Mouse (Mus musculus): Measurements from ENCODE around the gene Tbc1d21. TPM values are rescaled to one million over a fixed set of nuclear protein-coding genes. Genes with fewer than 3 reads are reported as not detected.

Gene Tbc1d21
- polyA plus RNA-seq, 1 experiment = not detected

DNA sequence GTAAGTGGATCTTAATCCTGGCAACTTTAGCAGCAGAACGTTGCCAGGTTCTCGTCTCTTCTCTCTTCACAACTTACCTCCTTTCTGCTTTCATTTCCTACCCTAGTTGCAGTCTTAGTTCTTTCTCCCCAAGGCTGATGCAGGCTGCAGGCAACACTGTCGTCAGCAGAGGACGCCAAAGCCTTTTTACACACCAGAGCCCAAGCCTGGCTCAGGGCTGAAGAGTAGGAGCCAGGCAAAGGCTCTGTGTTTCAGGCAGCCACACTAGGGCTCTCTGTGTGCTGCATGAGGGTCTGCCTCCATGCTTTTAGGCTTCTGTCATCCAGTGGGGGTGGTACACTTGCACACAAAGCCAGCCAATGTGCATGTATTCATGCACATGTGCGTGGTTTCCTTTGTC, 40.0 kb downstream of the Tbc1d21 start:
- Histone ChIP-seq H3K36me3 (ENCODE audit: control insufficient read depth, insufficient read depth, low read length) (no peaks in the 10 kb centered on the region), H3K4me3 (ENCODE audit: control insufficient read depth, insufficient read depth, low read length) (no peak overlapping the region), H3K27me3 (ENCODE audit: control insufficient read depth, insufficient read depth, low read length) (no peaks in the 10 kb centered on the region), H3K27ac (ENCODE audit: control insufficient read depth, insufficient read depth, low read length) (no peak overlapping the region), H3K4me1 (replicated peaks; ENCODE audit: control insufficient read depth, insufficient read depth, low read length) (no peaks in the 10 kb centered on the region)
- TF ChIP-seq POLR2A (IDR thresholded peaks at IDR 0.05; ENCODE audit: control insufficient read depth, extremely low read depth, insufficient read depth, low read length, poor library complexity) (no peak), CTCF (IDR thresholded peaks at IDR 0.05; ENCODE audit: borderline replicate concordance, control insufficient read depth, extremely low read depth, insufficient read depth, low read length, poor library complexity) (no peak)
- no peak for DNase-seq
- WGBS = 23% methylated on average over 5 of the region's 5 CpGs

- TF ChIP-seq POLR2A (IDR thresholded peaks at IDR 0.05; ENCODE audit: control insufficient read depth, extremely low read depth, insufficient read depth, low read length, poor library complexity) = no peak
- TF ChIP-seq CTCF (IDR thresholded peaks at IDR 0.05; ENCODE audit: borderline replicate concordance, control insufficient read depth, extremely low read depth, insufficient read depth, low read length, poor library complexity) = no peak
- no peaks in the 10 kb centered on the region for H3K27me3 ChIP-seq (ENCODE audit: control insufficient read depth, insufficient read depth, low read length)
- no peaks in the 10 kb centered on the region for H3K4me1 ChIP-seq (replicated peaks; ENCODE audit: control insufficient read depth, insufficient read depth, low read length)
- H3K36me3 ChIP-seq (ENCODE audit: control insufficient read depth, insufficient read depth, low read length) = no peaks in the 10 kb centered on the region
- 55% methylated on average over 1 of the region's 1 CpGs for WGBS
- no peak overlapping the region for H3K27ac ChIP-seq (ENCODE audit: control insufficient read depth, insufficient read depth, low read length)
- no peak for DNase-seq
- no peak overlapping the region for H3K4me3 ChIP-seq (ENCODE audit: control insufficient read depth, insufficient read depth, low read length)
These were observed 42.9 kb downstream of the Tbc1d21 start for GRCm38 (mm10) chr9:58327382-58327781.

DNA sequence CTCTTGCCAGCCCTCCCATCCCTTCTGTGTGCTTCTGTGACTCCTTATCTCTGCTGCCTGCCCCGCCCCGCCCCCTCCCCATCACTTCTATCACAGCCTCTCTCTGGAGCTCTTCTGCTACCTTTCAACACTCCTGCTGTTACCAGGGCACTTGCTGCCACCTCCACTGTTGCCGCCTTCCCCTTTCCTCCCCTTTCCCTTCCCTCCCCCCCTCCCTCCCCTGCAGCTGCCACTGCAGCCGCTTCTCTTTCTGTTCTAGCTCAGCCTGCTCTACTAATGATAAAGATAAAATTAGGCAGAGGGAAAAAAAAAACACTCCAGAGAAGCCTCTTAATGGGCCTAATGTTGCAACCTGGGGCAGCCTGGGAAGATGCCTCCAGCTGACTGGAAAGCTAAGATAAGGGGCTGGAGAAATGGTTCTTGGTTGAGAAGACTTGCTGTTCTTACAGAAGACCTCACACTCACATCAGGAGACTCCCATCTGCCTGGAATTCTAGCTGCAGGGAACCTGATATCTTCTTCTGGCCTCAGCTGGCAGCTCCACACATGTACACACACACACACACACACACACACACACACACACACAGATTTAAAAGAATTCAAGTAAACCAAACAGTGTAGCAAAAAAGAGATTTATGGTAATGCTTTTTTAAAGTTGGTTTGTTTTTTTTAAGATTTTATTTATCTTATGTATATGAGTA, 43.6 kb downstream of the Tbc1d21 start:
- TF ChIP-seq CTCF (IDR thresholded peaks at IDR 0.05; ENCODE audit: borderline replicate concordance, control insufficient read depth, extremely low read depth, insufficient read depth, low read length, poor library complexity) (no peak), POLR2A (IDR thresholded peaks at IDR 0.05; ENCODE audit: control insufficient read depth, extremely low read depth, insufficient read depth, low read length, poor library complexity) (no peak)
- Histone ChIP-seq H3K4me1 (replicated peaks; ENCODE audit: control insufficient read depth, insufficient read depth, low read length) (no peaks in the 10 kb centered on the region), H3K4me3 (ENCODE audit: control insufficient read depth, insufficient read depth, low read length) (no peak overlapping the region), H3K27me3 (ENCODE audit: control insufficient read depth, insufficient read depth, low read length) (no peaks in the 10 kb centered on the region), H3K27ac (ENCODE audit: control insufficient read depth, insufficient read depth, low read length) (no peak overlapping the region), H3K36me3 (ENCODE audit: control insufficient read depth, insufficient read depth, low read length) (no peaks in the 10 kb centered on the region)
- WGBS = 29% methylated on average over 4 of the region's 4 CpGs
- DNase-seq = no peak

GRCm38 (mm10) chr9:58321681-58322080, 48.6 kb downstream of the Tbc1d21 start:
- Histone ChIP-seq H3K36me3 (ENCODE audit: control insufficient read depth, insufficient read depth, low read length) (no peaks in the 10 kb centered on the region), H3K27me3 (ENCODE audit: control insufficient read depth, insufficient read depth, low read length) (no peaks in the 10 kb centered on the region), H3K27ac (ENCODE audit: control insufficient read depth, insufficient read depth, low read length) (no peak overlapping the region), H3K4me1 (replicated peaks; ENCODE audit: control insufficient read depth, insufficient read depth, low read length) (no peaks in the 10 kb centered on the region), H3K4me3 (ENCODE audit: control insufficient read depth, insufficient read depth, low read length) (no peak overlapping the region)
- DNase-seq = no peak
- TF ChIP-seq POLR2A (IDR thresholded peaks at IDR 0.05; ENCODE audit: control insufficient read depth, extremely low read depth, insufficient read depth, low read length, poor library complexity) (no peak), CTCF (IDR thresholded peaks at IDR 0.05; ENCODE audit: borderline replicate concordance, control insufficient read depth, extremely low read depth, insufficient read depth, low read length, poor library complexity) (no peak)
- WGBS = 98% methylated on average over 3 of the region's 3 CpGs

- TF ChIP-seq CTCF (IDR thresholded peaks at IDR 0.05; ENCODE audit: borderline replicate concordance, control insufficient read depth, extremely low read depth, insufficient read depth, low read length, poor library complexity) (no peak), POLR2A (IDR thresholded peaks at IDR 0.05; ENCODE audit: control insufficient read depth, extremely low read depth, insufficient read depth, low read length, poor library complexity) (no peak)
- H3K4me3 ChIP-seq (ENCODE audit: control insufficient read depth, insufficient read depth, low read length) = no peak overlapping the region
- no peak for DNase-seq
- no peaks in the 10 kb centered on the region for H3K4me1 ChIP-seq (replicated peaks; ENCODE audit: control insufficient read depth, insufficient read depth, low read length)
- no peaks in the 10 kb centered on the region for H3K36me3 ChIP-seq (ENCODE audit: control insufficient read depth, insufficient read depth, low read length)
- H3K27me3 ChIP-seq (ENCODE audit: control insufficient read depth, insufficient read depth, low read length) = no peaks in the 10 kb centered on the region
- WGBS = 95% methylated on average over 3 of the region's 3 CpGs
- H3K27ac ChIP-seq (ENCODE audit: control insufficient read depth, insufficient read depth, low read length) = no peak overlapping the region
These were observed 51.9 kb downstream of the Tbc1d21 start for GRCm38 (mm10) chr9:58318317-58318716.

DNA sequence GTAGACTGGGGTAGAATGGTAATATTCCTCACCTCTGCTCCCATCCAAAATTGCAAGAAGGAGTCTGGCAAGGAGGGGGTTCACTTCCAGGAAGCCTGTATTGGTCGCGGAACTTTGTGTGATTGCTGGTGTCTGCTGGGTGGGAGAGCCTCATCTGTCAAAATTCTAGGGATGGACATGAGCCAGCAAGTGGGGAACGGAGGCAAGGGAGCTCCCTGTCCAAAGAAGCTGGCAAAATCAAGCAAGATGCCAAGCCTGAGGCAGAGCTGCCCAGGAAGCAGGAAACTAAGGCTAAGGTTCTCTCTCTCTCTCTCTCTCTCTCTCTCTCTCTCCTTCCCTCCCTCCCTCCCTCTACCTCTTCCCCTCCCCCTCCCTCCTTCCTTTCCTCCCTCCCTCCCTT, 52.9 kb downstream of the Tbc1d21 start:
- Histone ChIP-seq H3K36me3 (ENCODE audit: control insufficient read depth, insufficient read depth, low read length) (no peaks in the 10 kb centered on the region), H3K27ac (ENCODE audit: control insufficient read depth, insufficient read depth, low read length) (no peak overlapping the region), H3K27me3 (ENCODE audit: control insufficient read depth, insufficient read depth, low read length) (no peaks in the 10 kb centered on the region; the same call in 1 of the 2 replicates), H3K4me3 (ENCODE audit: control insufficient read depth, insufficient read depth, low read length) (no peak overlapping the region), H3K4me1 (replicated peaks; ENCODE audit: control insufficient read depth, insufficient read depth, low read length) (no peaks in the 10 kb centered on the region)
- TF ChIP-seq CTCF (IDR thresholded peaks at IDR 0.05; ENCODE audit: borderline replicate concordance, control insufficient read depth, extremely low read depth, insufficient read depth, low read length, poor library complexity) (no peak), POLR2A (IDR thresholded peaks at IDR 0.05; ENCODE audit: control insufficient read depth, extremely low read depth, insufficient read depth, low read length, poor library complexity) (no peak)
- no peak for DNase-seq
- 76% methylated on average over 3 of the region's 3 CpGs for WGBS

All from thymus, adult 2 months (tissue).